Mouse (Mus musculus) left cerebral cortex, adult 2 months (tissue): ENCODE results near the gene Gm16253. TPM values are rescaled to one million over a fixed set of nuclear protein-coding genes. Genes with fewer than 3 reads are reported as not detected.

Experiments
- DNase-seq, 2 experiments: peaks; one replicate each; pipeline ENCODE4 v3.0.0; 2021 to 2022; ENCODE audit warnings: low spot score in 2 of 2, mixed read lengths in 1 of 2; ENCODE audit errors: extremely low spot score in 1 of 2
- H3K27ac ChIP-seq: fragments of 200-600 bp; 2 replicates; pipeline ENCODE4 v1.8.1; 2022
- H3K4me3 ChIP-seq: fragments of 200-600 bp; 2 replicates; pipeline ENCODE4 v1.8.1; 2022
- CTCF ChIP-seq: fragments of 200-600 bp; IDR thresholded peaks from 2 replicates; pipeline ENCODE4 v1.8.1; 2022; ENCODE audit warnings: antibody characterized with exemption, mild to moderate bottlenecking, moderate library complexity
- intact Hi-C: fragments of 180-260 bp; cut with DNase I; formaldehyde crosslinking; loops from one replicate; pipeline ENCODE4 v1.15.1; 2025
- long read RNA-seq, 2 experiments: library from polyadenylated mRNA; stranded (forward); transcript quantifications; one replicate each; pipeline ENCODE4 v2.0.0; 2021; ENCODE audit warnings: borderline mapping rate in 2 of 2
- total RNA-seq, 2 experiments: library from RNA; stranded (reverse); gene quantifications; 2 replicates each; pipeline ENCODE4 v1.2.3; 2021

The Gm16253 gene
- not detected for total RNA-seq
- long read RNA-seq, experiment 1 = 0 reads
- long read RNA-seq, experiment 2 = 0 reads

DNA sequence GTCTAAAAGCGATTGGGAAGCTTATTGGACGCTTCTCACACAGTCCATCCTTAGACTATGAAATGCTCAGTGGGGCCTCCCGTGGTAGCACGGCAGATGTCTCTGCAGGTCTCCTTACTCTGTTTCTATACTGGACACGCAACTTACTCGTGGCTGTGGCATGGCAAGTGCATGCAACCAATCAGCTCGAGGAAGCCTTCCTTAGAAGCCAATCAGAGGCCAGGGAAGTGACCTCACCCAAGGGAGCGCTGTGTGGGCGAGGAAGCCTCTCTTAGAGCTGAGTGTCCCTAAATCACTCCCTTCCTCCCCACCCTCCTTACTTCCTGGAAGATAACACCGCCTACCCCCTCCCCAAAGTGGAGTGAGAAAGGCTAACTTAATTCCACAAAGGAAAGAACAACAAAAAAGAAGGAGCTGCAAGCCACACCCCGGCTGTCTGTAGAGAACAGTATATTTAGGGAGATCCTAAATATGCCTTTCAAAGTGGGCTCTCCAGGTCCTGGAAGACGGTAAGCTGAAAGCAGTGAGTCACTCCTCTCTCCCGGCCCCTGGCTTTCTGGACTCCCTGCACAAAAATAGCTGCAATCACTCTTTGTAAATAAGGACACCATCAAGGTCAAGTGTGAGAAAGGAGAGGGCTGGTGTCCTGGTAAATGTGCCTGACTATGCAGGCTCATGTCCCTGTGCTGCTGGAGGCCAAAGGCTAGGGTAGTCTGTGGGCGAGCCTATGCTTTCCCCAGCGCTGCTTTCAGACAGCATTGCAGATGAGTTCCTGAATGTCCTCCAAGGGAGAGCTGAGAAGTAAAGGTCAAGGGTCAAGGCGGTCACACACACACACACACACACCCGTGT, at the start of gene Gm16253:
Gm16253 (plus strand) TSS at position 295 of the 852 bp plus-strand sequence.
- DNase-seq = peak; percentile 81 to 86
- H3K27ac ChIP-seq = peak within 1 kb of the TSS; percentile 87
- TF ChIP-seq CTCF = peak; percentile 8
- peak within 1 kb of the TSS; percentile 32 for H3K4me3 ChIP-seq
- intact Hi-C loops = loop anchor here (2.0 to 5.0 kb wide), 2 partner anchors 20 to 75 kb away; partner anchors contain the start of gene Txnip

DNA sequence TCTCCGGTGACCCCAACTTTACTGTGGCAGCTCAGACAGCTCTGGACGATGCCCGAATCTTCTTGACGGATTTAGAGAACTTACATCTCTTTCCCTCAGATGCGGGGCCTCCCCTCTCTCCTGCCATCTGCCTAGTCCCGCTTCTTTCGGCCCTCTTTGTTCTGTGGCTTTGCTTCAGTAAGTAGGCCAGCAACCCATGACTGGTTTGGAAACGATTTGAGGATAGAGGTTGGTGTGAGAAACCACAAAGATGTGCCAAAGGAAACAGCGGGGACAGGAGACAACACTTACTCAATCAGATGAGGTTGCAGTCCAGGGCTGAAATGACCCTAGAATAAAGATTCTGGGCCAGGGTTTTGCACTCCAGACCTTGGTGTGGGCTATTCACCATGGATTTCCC, 48.3 kb upstream of the Gm16253 start:
- DNase-seq = no peak
- intact Hi-C loops = no loop called here
- Histone ChIP-seq H3K4me3 (no peak overlapping the region), H3K27ac (no peak overlapping the region)
- no peak for TF ChIP-seq CTCF

DNA sequence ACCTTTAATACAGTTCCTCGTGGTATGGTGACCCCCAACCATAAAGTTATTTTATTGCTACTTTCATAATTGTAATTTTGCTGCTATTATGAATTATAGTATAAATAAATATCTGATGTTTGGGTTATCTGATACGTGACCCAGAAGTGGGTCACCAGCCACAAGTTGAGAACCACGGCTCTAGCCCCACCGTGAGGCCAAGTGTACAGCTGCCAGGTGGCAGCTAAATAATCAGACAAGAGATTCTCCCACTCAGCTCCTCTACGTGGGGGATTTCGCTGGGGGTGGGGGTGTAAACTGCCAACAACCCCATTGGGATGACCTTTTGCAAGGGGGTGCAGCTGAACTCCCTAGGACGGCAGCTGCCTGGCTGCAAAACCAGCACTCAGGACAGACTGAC, 44.7 kb upstream of the Gm16253 start:
- TF ChIP-seq CTCF = no peak
- Histone ChIP-seq H3K27ac (no peak overlapping the region), H3K4me3 (no peak overlapping the region)
- intact Hi-C loops = no loop called here
- DNase-seq = no peak

DNA sequence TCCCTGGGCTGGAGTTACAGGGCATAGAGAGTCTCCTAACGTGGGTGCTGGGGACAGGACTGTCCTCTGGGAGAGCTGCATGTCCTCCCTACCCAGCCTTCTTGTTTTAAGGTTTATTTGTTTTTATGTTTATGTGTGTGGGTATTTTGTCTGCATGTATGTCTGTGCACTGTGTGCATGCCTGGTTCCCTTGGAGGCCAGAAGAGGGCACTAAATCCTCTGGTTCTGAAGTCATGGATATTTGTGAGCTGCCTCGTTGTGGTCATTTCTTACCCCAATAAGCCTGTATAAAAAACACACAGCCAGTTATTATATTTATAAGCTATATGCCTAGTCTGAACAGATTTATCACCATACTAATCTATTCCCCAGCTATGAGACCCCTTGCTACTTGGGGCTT, 42.5 kb upstream of the Gm16253 start:
- intact Hi-C loops = no loop called here

DNA sequence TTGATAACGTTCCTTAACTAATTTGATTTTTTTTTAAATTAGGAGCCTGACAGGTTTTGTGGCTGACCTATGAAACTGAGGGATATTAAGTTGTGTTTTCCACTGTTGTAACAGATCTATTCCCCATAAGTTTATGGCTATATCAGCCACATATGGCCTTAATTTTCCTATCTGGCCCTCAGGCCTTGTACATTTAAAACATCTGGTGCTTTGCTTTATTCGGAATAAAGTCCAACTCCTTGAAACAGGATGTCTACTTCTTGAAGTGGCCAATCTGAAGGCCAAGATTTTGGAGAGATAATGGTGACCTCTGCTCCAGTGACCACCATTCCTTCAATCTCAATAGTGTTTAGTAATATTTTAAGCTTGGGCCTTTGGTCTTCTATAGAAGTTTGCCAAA, 37.5 kb upstream of the Gm16253 start:
- no peak for DNase-seq
- intact Hi-C loops = no loop called here
- Histone ChIP-seq H3K27ac (no peak overlapping the region), H3K4me3 (no peak overlapping the region)
- TF ChIP-seq CTCF = no peak

More for the DNA sequence above, 42.5 kb upstream of the Gm16253 start:
- no peak; the same call in 1 of the 2 replicates for TF ChIP-seq CTCF
- no peak for DNase-seq
- H3K27ac ChIP-seq = no peak overlapping the region
- H3K4me3 ChIP-seq = no peak overlapping the region

DNA sequence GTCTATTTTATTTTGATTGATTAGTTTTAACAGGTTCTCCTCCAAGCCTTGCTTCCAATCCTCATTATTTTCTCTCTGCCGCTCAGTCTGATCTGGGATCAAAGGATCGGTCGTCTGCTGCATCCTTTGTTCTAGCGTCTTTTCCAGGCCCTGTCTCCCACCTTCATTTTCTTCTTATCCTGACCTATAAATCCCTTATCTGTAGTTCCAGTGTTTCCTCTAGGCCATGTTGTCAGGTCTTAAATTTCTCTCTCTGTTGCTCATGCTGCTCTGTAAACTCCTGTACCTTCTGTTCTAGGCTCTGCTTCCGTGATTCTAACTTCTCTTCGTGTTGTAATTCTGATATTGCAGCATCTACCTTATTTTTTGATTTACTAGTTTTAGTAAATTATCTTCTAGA, 36.0 kb upstream of the Gm16253 start:
- intact Hi-C loops = no loop called here

DNA sequence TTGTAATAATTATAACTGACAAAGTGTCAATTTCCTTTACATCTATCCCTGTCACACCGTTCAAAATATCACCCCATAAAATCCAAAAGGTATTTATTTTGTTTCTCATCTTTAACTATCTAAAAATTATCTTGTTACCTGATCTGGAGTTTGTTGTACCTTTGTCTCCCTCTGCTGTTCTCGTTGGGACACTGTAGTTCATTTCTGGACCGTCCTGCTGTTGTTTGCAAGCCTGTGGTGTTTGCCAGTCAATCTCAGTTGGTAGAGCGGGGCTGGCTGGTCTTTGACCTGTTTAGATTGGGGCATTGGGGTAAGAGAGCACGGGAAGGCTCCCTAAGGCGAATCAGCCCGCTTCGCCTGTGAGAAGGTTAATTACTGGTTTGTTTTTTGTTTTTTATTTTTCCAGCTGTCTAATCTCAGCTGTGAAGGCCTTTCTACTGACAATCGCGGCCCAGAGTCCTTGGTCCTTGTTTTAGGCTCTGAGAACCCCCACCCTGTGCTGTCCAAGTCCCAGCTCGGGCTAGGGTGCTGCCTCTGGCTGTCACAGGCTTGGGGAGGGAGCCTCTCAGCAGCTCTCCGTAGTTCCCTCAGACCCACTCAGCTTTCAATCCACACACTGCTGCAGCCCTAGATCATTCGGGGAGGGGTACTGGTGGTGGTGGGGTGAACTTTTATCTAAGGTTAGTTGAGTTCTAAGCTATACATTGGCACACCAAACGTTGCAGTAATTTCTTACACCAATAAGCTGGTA, 35.3 kb upstream of the Gm16253 start:
- peak; percentile 57 for TF ChIP-seq CTCF
- no peak overlapping the region for H3K4me3 ChIP-seq
- no peak for DNase-seq
- H3K27ac ChIP-seq = no peak overlapping the region
- intact Hi-C loops = no loop called here

More for the DNA sequence above, 36.0 kb upstream of the Gm16253 start:
- no peak for DNase-seq
- no peak for TF ChIP-seq CTCF
- H3K27ac ChIP-seq = no peak overlapping the region
- no peak overlapping the region for H3K4me3 ChIP-seq

DNA sequence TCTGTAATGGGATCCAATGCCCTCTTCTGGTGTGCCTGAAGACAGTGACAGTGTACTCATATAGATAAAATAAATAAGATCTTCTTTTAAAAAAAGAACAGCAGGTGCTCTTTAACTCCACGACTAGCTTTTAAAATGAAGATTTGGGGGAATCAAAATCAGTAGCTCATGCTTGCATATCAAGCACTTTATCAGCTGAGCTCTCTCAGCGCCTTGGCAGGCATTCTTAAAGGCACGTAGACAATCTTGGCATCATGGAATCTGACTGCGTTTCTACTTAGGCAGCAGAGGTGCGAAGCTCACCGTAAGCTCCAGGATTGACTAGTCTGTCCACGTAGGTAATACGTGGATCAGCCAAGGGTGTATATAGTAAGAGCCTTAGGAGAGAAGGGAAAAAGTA, 34.2 kb upstream of the Gm16253 start:
- no peak overlapping the region for H3K4me3 ChIP-seq
- 0 out of 2 replicates have a peak overlapping the region, but pooled peaks have one; percentile 19 for H3K27ac ChIP-seq
- DNase-seq = no peak
- intact Hi-C loops = no loop called here
- TF ChIP-seq CTCF = no peak

DNA sequence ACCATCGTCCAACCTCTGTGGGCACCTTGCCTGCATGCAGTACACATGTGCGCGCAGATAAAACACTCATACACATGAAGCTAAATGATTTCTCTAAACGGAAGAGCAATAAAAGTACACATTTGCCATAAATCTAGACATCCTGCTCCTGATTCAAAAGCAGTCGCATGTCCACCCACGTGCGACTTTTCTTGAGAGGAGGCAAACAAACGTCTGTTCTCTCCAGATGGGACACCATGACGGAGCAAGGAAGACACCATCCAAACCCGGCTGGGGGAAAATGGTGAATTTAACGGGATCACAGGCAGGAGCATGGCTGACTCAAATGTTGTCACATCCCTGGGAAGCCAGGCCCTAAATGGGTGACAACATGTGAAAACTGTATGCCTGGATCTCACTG, 33.4 kb upstream of the Gm16253 start:
- intact Hi-C loops = no loop called here

DNA sequence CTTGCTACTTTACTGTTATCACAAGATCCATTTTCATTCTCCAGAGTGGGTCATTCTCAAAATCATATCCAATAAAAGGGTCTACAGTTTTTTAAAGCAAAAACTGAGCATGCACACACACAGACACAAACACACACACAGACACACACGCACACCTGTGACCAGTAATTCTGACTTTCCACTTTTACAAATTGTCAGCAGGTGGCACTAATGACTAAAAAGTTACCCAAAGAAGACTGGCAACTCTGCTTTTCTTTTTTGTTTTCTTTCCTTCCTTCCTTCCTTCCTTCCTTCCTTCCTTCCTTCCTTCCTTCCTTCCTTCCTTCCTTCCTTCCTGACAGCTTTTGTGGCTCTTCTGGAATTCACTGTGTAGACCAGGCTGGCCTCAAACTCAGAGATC, 31.2 kb upstream of the Gm16253 start:
- Histone ChIP-seq H3K27ac (no peak overlapping the region), H3K4me3 (no peak overlapping the region)
- peak; percentile 36 for TF ChIP-seq CTCF
- intact Hi-C loops = no loop called here
- no peak for DNase-seq

More for the DNA sequence above, 33.4 kb upstream of the Gm16253 start:
- Histone ChIP-seq H3K27ac (peak overlapping the region; percentile 19; the same call in 1 of the 2 replicates), H3K4me3 (no peak overlapping the region)
- no peak for TF ChIP-seq CTCF
- DNase-seq = peak in 1 of 2 experiments; percentile 34

DNA sequence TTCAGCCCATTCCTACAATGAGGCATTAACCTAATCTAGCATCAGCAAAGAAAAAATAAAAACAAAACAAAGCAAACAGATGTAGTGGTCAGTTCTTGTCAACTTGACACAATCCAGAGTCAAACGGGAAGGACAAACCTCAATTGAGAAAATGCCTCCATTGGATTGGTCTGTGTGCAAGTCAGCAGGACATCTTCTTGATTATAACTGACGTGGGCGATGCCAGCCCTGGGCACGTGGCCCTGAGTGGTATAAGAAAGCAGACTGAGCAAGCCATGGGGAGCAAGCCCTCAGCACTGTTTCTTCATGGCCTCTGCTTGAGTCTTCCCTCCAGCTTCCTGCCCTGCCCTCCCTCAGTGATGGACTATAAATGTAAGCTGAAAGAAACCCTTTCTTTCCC, 29.9 kb upstream of the Gm16253 start:
- no peak for DNase-seq
- intact Hi-C loops = loop anchor here (1.0 to 2.0 kb wide), 3 partner anchors 33 to 154 kb away; no protein-coding TSS in a partner anchor
- Histone ChIP-seq H3K27ac (no peak overlapping the region), H3K4me3 (no peak overlapping the region)
- TF ChIP-seq CTCF = no peak
